Mouse (Mus musculus) G1E (cell line): ENCODE measurements at regions not wholly inside any gene's neighbourhood (a gene's known extent, or its start where the extent isn't known, plus 50 kb on each side); places are given as distances from the start of the nearest gene placed in this dataset.

ENCODE experiments used
- CTCF ChIP-seq: IDR thresholded peaks from 2 replicates; pipeline ENCODE4 v1.5.1; 2012; ENCODE audit warnings: low read depth, low read length, inconsistent platforms, mixed read lengths
- GATA1 ChIP-seq: IDR thresholded peaks from 2 replicates; pipeline ENCODE4 v1.6.1; 2012; ENCODE audit warnings: borderline replicate concordance, low read length, inconsistent platforms, mixed read lengths

DNA sequence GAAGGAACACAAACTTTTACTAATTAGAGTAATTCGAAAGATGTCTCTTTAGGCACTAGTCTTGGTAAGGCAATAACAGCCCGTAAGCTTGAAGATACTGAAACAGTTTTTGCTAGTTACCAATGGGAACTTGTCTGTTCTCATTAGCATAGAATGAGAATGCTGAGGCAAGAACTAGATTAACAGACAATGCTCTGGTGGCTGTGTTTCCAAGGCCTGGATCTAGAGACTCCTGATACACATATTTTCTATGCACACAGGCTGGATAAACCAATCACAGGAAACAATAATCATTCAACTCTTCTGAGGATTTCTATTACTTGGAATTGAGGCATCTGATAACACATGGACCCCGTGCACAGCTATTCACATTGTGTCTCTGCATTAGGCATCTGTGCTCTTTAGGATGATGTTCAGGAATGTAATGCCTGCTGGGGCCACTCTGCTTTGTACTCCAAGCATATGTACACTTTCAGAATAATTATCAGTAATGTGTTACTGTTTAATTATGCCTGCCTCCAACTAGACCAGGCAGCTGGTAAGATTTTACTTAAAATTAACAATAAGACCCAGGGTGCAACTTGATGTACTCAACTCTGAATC, 1377.2 kb downstream of the Slc22a22 start:
- TF ChIP-seq CTCF (no peak), GATA1 (no peak)
